Mouse (Mus musculus): ENCODE results near the gene Gstz1. TPM values are rescaled to one million over a fixed set of nuclear protein-coding genes. Genes with fewer than 3 reads are reported as not detected.

Gene Gstz1
- polyA plus RNA-seq (2012; rRNA removed), result 25.0 and 32.1 TPM in 2 replicates

DNA sequence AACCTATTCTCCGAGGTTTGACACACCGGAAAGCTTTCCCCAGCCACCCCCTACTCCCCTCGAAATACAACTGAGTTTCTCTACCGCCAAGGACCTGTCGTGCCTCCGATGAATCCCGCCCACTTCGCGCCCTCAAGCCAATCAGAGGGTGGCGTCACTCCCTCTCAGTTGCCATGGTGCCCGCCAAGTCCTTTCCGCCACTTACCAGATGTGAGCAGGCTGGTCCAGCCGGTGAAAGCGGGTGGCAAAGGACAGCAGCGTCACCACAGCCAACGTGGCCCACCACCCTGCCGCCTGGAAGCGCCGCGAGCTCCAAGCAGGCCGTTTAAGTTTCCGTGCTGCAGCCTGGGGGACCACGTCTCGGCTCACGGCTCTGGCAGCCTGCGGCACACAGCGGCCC lies at the start of gene Gstz1:
Gstz1 (plus strand) TSS at position 200 of the 400 bp plus-strand sequence.

DNA sequence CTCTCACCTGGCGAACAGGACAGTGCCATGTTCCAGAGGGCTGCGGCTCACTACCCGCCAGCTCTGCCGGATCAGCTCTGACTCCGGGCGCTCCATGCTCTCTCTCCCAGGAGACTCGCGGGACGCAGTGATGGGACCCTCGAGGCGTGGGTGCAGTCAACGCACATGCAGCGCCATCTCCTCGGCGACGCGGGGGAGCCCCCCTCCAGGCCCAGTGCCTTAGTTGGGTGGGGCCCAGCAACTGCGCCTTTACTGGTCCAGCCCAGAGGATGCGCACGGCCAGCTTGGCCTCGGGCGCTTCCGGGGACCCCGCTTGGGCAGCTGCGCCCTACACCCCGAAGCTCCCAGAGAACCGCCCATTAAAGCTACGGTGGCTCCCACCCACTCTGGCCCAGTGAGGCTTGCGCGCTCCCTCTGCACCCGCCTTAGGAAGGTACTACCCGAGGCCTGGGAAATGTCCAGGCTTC lies 44.8 kb upstream of the Gstz1 start, which contains the start of gene Ngb:
Ngb (minus strand) TSS at position 375 of the 467 bp plus-strand sequence.

DNA sequence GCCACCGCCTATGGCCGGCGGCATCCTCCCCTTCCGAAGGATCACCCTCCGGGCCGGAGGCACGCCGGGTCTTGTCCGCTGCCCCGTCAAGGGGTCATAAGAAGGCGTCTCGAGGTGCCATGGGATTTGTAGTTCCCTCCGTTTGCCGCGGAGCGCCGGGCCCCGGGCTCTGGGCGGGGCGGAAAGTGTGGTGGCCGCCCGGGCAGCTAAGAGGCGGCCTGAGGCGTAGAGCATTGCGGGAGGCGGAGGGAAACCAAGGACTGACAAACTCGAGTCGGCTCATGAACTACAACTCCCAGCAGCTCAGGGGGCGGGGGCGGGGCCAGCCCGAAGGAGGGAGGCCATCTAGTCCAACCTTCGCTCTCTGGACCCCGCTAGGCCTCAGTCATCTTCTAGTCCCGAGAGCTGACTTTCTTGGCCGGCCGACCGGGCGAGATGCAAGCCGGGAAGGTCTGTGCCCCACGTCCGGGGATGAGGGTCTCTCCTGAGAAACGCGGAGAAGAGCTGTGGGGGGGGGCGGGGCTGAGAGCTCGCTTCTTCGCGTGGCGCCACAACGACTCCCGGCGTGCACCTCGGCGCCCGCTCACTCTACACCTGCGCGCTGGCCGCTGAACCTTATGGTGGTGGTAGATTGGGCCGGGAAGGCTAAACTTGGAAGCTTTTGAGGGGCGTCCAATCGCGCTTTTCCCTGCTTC lies 577 bp downstream of the Gstz1 start, which contains the start of gene Pomt2:
Pomt2 (minus strand) TSS at position 574 of the 695 bp plus-strand sequence.

DNA sequence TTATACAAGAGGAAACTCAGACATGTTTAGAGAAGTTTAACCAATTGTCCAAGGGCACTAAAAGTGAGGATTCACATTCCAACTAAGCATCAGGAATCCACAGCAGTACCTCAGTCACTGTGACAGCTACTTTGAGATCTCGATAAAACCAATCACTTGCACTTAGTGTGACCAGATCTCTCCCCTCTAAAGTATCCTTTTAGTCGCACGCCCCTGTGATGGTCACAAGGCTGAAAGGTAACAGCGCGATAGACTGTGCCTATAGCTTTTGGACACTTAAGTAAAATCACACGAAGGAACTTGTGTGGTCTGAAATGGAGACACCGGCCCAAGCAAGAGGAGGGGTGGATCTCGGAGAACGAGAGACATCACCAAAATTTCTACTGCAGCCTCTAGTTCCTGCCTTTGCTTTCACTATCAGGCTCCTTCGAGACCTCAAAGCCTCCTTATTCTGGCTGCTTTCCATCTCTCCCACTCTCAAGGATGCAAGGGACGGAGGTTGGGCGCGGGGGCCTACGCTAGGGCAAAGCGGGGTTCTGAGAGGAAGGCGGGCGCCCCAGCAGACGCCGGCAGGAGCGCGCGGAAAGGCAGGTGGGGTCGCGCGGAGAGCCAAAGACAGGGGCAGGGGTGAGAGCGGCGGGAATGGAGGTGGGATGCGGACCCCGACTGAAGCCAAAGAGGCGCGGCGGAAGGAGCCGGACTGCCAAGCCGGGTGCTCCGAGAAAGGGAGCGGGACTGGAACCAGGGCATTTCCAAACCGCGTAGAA lies 52.4 kb downstream of the Gstz1 start, which contains the start of gene Samd15:
Samd15 (plus strand) TSS at position 518 of the 767 bp plus-strand sequence.

DNA sequence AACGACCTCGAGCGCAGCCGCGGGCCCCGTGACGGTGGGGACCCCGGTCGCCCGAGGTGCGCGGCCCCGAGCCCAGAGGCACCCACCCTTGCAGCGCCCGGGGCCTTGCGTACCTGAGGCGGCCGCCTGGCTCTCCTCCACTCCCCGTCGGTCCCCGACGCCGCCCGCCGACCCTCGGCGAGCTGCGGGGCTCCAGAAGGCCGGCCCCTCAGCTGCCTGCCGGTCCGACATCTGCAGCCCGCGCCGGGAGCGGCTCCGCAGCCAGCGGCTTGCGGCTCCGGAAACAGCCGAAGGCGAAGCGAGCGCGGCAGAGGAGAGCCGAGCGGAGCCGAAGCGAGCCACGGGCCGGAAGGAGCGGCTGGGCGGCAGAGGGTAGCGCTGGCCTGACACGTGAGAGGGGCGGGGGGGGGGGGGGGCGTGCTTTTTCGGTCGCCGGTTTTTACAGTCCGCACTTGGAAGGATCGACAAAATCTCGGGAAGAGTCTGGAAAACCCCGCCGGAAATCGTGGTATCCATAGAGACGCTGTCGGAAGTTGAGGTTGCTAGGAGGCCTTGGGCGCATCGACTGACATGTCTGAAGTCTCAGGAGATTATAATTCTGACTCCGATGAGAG lies 53.1 kb downstream of the Gstz1 start, which contains the start of gene Tmed8:
Tmed8 (minus strand) TSS at position 482 of the 614 bp plus-strand sequence.

Other genes starting within 250 kb of the Gstz1 start
- 84.3 and 86.5 TPM in 2 replicates for gene Cipc, start 200.1 kb upstream of the Gstz1 start, polyA plus RNA-seq (2012; rRNA removed)
- gene Zdhhc22, start 156.7 kb upstream of the Gstz1 start, polyA plus RNA-seq (2012; rRNA removed), result 0.50 TPM in 1 of 2 replicates, not detected in the other
- gene Tmem63c, start 125.8 kb upstream of the Gstz1 start, polyA plus RNA-seq (2012; rRNA removed), result 0.53 and 0.80 TPM in 2 replicates
- 5.9 and 7.3 TPM in 2 replicates for gene Ngb, start 44.6 kb upstream of the Gstz1 start, polyA plus RNA-seq (2012; rRNA removed)
- 10.8 and 13.9 TPM in 2 replicates for gene Pomt2, start 803 bp downstream of the Gstz1 start, polyA plus RNA-seq (2012; rRNA removed)
- 0.20 TPM in 1 of 2 replicates, not detected in the other for gene Samd15, start 52.6 kb downstream of the Gstz1 start, polyA plus RNA-seq (2012; rRNA removed)
- 1.8 and 2.0 TPM in 2 replicates for gene Tmed8, start 53.3 kb downstream of the Gstz1 start, polyA plus RNA-seq (2012; rRNA removed)
- gene Noxred1, start 91.6 kb downstream of the Gstz1 start, polyA plus RNA-seq (2012; rRNA removed), result 0.40 and 0.44 TPM in 2 replicates
- 23.7 and 24.5 TPM in 2 replicates for gene Vipas39, start 119.1 kb downstream of the Gstz1 start, polyA plus RNA-seq (2012; rRNA removed)
- gene Ahsa1, start 119.3 kb downstream of the Gstz1 start, polyA plus RNA-seq (2012; rRNA removed), result 43.3 and 45.1 TPM in 2 replicates
- gene Ism2, start 152.5 kb downstream of the Gstz1 start, polyA plus RNA-seq (2012; rRNA removed), result 0.22 and 0.27 TPM in 2 replicates
- 25.4 and 26.5 TPM in 2 replicates for gene Sptlc2, start 241.2 kb downstream of the Gstz1 start, polyA plus RNA-seq (2012; rRNA removed)

All from colon, adult 2 months (tissue).